Mouse (Mus musculus): ENCODE data around the gene Ogfod3.

DNA sequence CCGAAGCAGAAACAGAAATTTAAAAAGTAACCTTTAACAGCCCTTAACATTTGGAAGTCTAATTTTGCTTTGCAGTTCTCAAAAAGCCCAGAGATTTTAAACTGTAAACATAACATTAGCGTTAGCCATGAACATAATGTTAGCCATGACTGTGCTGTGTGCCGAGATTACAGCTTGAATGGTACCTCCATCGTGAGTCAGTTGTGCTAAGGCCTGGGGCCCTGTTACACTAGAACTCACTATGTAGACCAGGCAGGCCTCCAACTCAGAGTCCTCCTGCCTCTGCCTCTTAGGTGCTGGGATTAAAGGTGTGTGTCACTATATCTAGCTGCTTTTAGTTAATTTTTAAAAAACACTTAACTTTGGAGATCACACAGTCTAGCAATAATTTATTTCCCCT, 26.7 kb upstream of the Ogfod3 start:
- no peak for TF ChIP-seq GATA1 (IDR thresholded peaks at IDR 0.05; ENCODE audit: borderline replicate concordance, low read length)
- TF ChIP-seq FLI1 (IDR thresholded peaks at IDR 0.05; ENCODE audit: low read length): no peak

Measured in megakaryocyte, embryonic 14.5 days (primary cell).